Mouse (Mus musculus): ENCODE measurements around the gene Olfr1116. TPM values are rescaled to one million over a fixed set of nuclear protein-coding genes. Genes with fewer than 3 reads are reported as not detected.
"Not testable (repeated sequence)": the region's sequence is repeated elsewhere in the genome, so short reads cannot be mapped to it uniquely, and the experiment has no call there.

Gene Olfr1116
- not detected in 2 replicates for polyA plus RNA-seq (2015; fragmentation: Nextera tagmentation; extraction: Ambion mirVana)

GRCm38 (mm10) chr2:87267234-87267633 lies at the start of gene Olfr1116:
Olfr1116 (plus strand) TSS chr2:87267534.
- WGBS (ENCODE audit: insufficient replicate concordance) = 67% methylated on average over 1 of the region's 1 CpGs
- Histone ChIP-seq H3K4me1 (ENCODE audit: insufficient read depth) (no peaks in the 10 kb centered on the region), H3K9me3 (ENCODE audit: low read length) (0 out of 2 replicates have a peak, but pooled peaks cover 2% of the 10 kb centered on the region), H3K27me3 (ENCODE audit: insufficient read depth, low read length) (no peaks in the 10 kb centered on the region), H3K4me2 (ENCODE audit: low read depth, low read length) (no peak within 1 kb of the TSS), H3K27ac (ENCODE audit: low read depth) (no peak within 1 kb of the TSS), H3K9ac (replicated peaks) (no peak within 1 kb of the TSS), H3K36me3 (replicated peaks; ENCODE audit: insufficient read depth, low read length) (no peaks in the 10 kb centered on the region), H3K4me3 (ENCODE audit: low read depth, low read length) (no peak within 1 kb of the TSS)
- no peak for ATAC-seq
- DNase-seq = no peak
- no peak for TF ChIP-seq EP300 (IDR thresholded peaks at IDR 0.05; ENCODE audit: low read depth)
- no peak for TF ChIP-seq CTCF (IDR thresholded peaks at IDR 0.05; ENCODE audit: low read depth)

GRCm38 (mm10) chr2:87247713-87248112 lies 19.6 kb upstream of the Olfr1116 start, which contains the start of gene Olfr1115:
Olfr1115 (plus strand) TSS chr2:87248013.
- no peak within 1 kb of the TSS for H3K4me3 ChIP-seq (ENCODE audit: low read depth, low read length)
- no peak within 1 kb of the TSS for H3K27ac ChIP-seq (ENCODE audit: low read depth)
- no peak for TF ChIP-seq CTCF (IDR thresholded peaks at IDR 0.05; ENCODE audit: low read depth)
- no peak within 1 kb of the TSS for H3K9ac ChIP-seq (replicated peaks)
- no peak within 1 kb of the TSS for H3K4me2 ChIP-seq (ENCODE audit: low read depth, low read length)
- H3K27me3 ChIP-seq (ENCODE audit: insufficient read depth, low read length) = no peaks in the 10 kb centered on the region
- ATAC-seq (no peak), DNase-seq (no peak)
- H3K36me3 ChIP-seq (replicated peaks; ENCODE audit: insufficient read depth, low read length) = no peaks in the 10 kb centered on the region
- no peaks in the 10 kb centered on the region for H3K9me3 ChIP-seq (ENCODE audit: low read length)
- 70% methylated on average over 2 of the region's 2 CpGs for WGBS (ENCODE audit: insufficient replicate concordance)
- no peaks in the 10 kb centered on the region for H3K4me1 ChIP-seq (ENCODE audit: insufficient read depth)

- H3K9me3 ChIP-seq (ENCODE audit: low read length); H3K27me3 ChIP-seq (ENCODE audit: insufficient read depth, low read length); H3K27ac ChIP-seq (ENCODE audit: low read depth); H3K9ac ChIP-seq (replicated peaks); H3K4me1 ChIP-seq (ENCODE audit: insufficient read depth); DNase-seq; H3K36me3 ChIP-seq (replicated peaks; ENCODE audit: insufficient read depth, low read length); H3K4me2 ChIP-seq (ENCODE audit: low read depth, low read length); ATAC-seq; H3K4me3 ChIP-seq (ENCODE audit: low read depth, low read length): not testable (repeated sequence)
Observed at GRCm38 (mm10) chr2:87293977-87294376, 26.6 kb downstream of the Olfr1116 start.

GRCm38 (mm10) chr2:87307281-87307680 lies 39.9 kb downstream of the Olfr1116 start, which contains the start of gene Olfr1118:
Olfr1118 (plus strand) TSS chr2:87307581.
- DNase-seq (no peak), ATAC-seq (no peak)
- WGBS (ENCODE audit: insufficient replicate concordance) = 56% methylated on average over 1 of the region's 1 CpGs
- Histone ChIP-seq H3K36me3 (replicated peaks; ENCODE audit: insufficient read depth, low read length) (no peaks in the 10 kb centered on the region), H3K9me3 (ENCODE audit: low read length) (no peaks in the 10 kb centered on the region), H3K9ac (replicated peaks) (no peak within 1 kb of the TSS), H3K4me2 (ENCODE audit: low read depth, low read length) (no peak within 1 kb of the TSS), H3K27ac (ENCODE audit: low read depth) (no peak within 1 kb of the TSS), H3K27me3 (ENCODE audit: insufficient read depth, low read length) (no peaks in the 10 kb centered on the region), H3K4me3 (ENCODE audit: low read depth, low read length) (no peak within 1 kb of the TSS), H3K4me1 (ENCODE audit: insufficient read depth) (no peaks in the 10 kb centered on the region)
- no peak for TF ChIP-seq EP300 (IDR thresholded peaks at IDR 0.05; ENCODE audit: low read depth)
- TF ChIP-seq CTCF (IDR thresholded peaks at IDR 0.05; ENCODE audit: low read depth) = no peak

Small RNA genes lying within 50 kb of the gene (microRNA-seq; reads per million reads assigned to microRNA genes)
- not detected for gene Gm27438

Other genes starting within 250 kb of the Olfr1116 start
- not detected in 2 replicates for gene Olfr1104, start 240.5 kb upstream of the Olfr1116 start, polyA plus RNA-seq (2015; fragmentation: Nextera tagmentation; extraction: Ambion mirVana)
- gene Olfr1105, start 231.0 kb upstream of the Olfr1116 start, polyA plus RNA-seq (2015; fragmentation: Nextera tagmentation; extraction: Ambion mirVana) = not detected in 2 replicates
- not detected in 2 replicates for gene Olfr1106, start 215.3 kb upstream of the Olfr1116 start, polyA plus RNA-seq (2015; fragmentation: Nextera tagmentation; extraction: Ambion mirVana)
- gene Olfr1107, start 191.7 kb upstream of the Olfr1116 start, polyA plus RNA-seq (2015; fragmentation: Nextera tagmentation; extraction: Ambion mirVana) = not detected in 2 replicates
- gene Olfr1109, start 171.5 kb upstream of the Olfr1116 start, polyA plus RNA-seq (2015; fragmentation: Nextera tagmentation; extraction: Ambion mirVana) = not detected in 2 replicates
- gene Olfr259, start 153.0 kb upstream of the Olfr1116 start, polyA plus RNA-seq (2015; fragmentation: Nextera tagmentation; extraction: Ambion mirVana) = not detected in 2 replicates
- gene Olfr1110, start 127.2 kb upstream of the Olfr1116 start, polyA plus RNA-seq (2015; fragmentation: Nextera tagmentation; extraction: Ambion mirVana) = not detected in 2 replicates
- gene Olfr1111, start 114.9 kb upstream of the Olfr1116 start, polyA plus RNA-seq (2015; fragmentation: Nextera tagmentation; extraction: Ambion mirVana) = not detected in 2 replicates
- gene Olfr1112, start 79.7 kb upstream of the Olfr1116 start, polyA plus RNA-seq (2015; fragmentation: Nextera tagmentation; extraction: Ambion mirVana) = not detected in 2 replicates
- gene Olfr1113, start 58.6 kb upstream of the Olfr1116 start, polyA plus RNA-seq (2015; fragmentation: Nextera tagmentation; extraction: Ambion mirVana) = not detected in 2 replicates
- gene Olfr1115, start 19.5 kb upstream of the Olfr1116 start, polyA plus RNA-seq (2015; fragmentation: Nextera tagmentation; extraction: Ambion mirVana) = not detected in 2 replicates
- gene Olfr1118, start 40.0 kb downstream of the Olfr1116 start, polyA plus RNA-seq (2015; fragmentation: Nextera tagmentation; extraction: Ambion mirVana) = not detected in 2 replicates
- not detected in 2 replicates for gene Olfr1120, start 87.3 kb downstream of the Olfr1116 start, polyA plus RNA-seq (2015; fragmentation: Nextera tagmentation; extraction: Ambion mirVana)
- not detected in 2 replicates for gene Olfr1121, start 102.4 kb downstream of the Olfr1116 start, polyA plus RNA-seq (2015; fragmentation: Nextera tagmentation; extraction: Ambion mirVana)
- not detected in 2 replicates for gene Olfr1122, start 118.3 kb downstream of the Olfr1116 start, polyA plus RNA-seq (2015; fragmentation: Nextera tagmentation; extraction: Ambion mirVana)
- not detected in 2 replicates for gene Olfr1123, start 149.1 kb downstream of the Olfr1116 start, polyA plus RNA-seq (2015; fragmentation: Nextera tagmentation; extraction: Ambion mirVana)
- gene Olfr1124, start 162.7 kb downstream of the Olfr1116 start, polyA plus RNA-seq (2015; fragmentation: Nextera tagmentation; extraction: Ambion mirVana) = not detected in 2 replicates
- not detected in 2 replicates for gene Olfr1126, start 186.4 kb downstream of the Olfr1116 start, polyA plus RNA-seq (2015; fragmentation: Nextera tagmentation; extraction: Ambion mirVana)
- gene Pramel7, start 229.6 kb downstream of the Olfr1116 start, polyA plus RNA-seq (2015; fragmentation: Nextera tagmentation; extraction: Ambion mirVana) = not detected in 2 replicates
- gene Pramel6, start 239.0 kb downstream of the Olfr1116 start, polyA plus RNA-seq (2015; fragmentation: Nextera tagmentation; extraction: Ambion mirVana) = not detected in 2 replicates